Mouse (Mus musculus) right cerebral cortex, adult 18-20 months (tissue): ENCODE data around the gene Ddhd1.

Source experiments
- DNase-seq: peaks from one replicate; pipeline ENCODE4 v3.0.0; 2022; ENCODE audit warnings: mixed read lengths

Gene Ddhd1

GRCm38 (mm10) chr14:45657641-45658611 is at the start of gene Ddhd1:
Ddhd1 (minus strand) TSS chr14:45658143.
- DNase-seq, result peak; percentile 90

GRCm38 (mm10) chr14:45707176-45707910 is 49.4 kb upstream of the Ddhd1 start:
- no peak for DNase-seq

- DNase-seq, result no peak
These were observed 42.2 kb upstream of the Ddhd1 start for GRCm38 (mm10) chr14:45700031-45700572.

- DNase-seq, result no peak
These were observed 40.9 kb upstream of the Ddhd1 start for GRCm38 (mm10) chr14:45698867-45699266.

GRCm38 (mm10) chr14:45696098-45696497 is 38.2 kb upstream of the Ddhd1 start:
- no peak for DNase-seq

- DNase-seq, result no peak
These were observed 35.9 kb upstream of the Ddhd1 start for GRCm38 (mm10) chr14:45693891-45694290.

GRCm38 (mm10) chr14:45690520-45691246 is 32.7 kb upstream of the Ddhd1 start:
- peak; percentile 46 for DNase-seq

GRCm38 (mm10) chr14:45685313-45685712 is 27.4 kb upstream of the Ddhd1 start:
- DNase-seq, result no peak

GRCm38 (mm10) chr14:45676722-45677121 is 18.8 kb upstream of the Ddhd1 start:
- DNase-seq, result no peak

GRCm38 (mm10) chr14:45668325-45668724 is 10.4 kb upstream of the Ddhd1 start:
- DNase-seq, result no peak

GRCm38 (mm10) chr14:45667231-45667630 is 9.3 kb upstream of the Ddhd1 start:
- DNase-seq, result no peak

GRCm38 (mm10) chr14:45661575-45661974 is 3.6 kb upstream of the Ddhd1 start:
- DNase-seq, result no peak

GRCm38 (mm10) chr14:45660315-45660714 is 2.4 kb upstream of the Ddhd1 start:
- DNase-seq, result no peak

- peak; percentile 51 for DNase-seq
These were observed 907 bp downstream of the Ddhd1 start for GRCm38 (mm10) chr14:45656831-45657640.

- no peak for DNase-seq
These were observed 3.0 kb downstream of the Ddhd1 start for GRCm38 (mm10) chr14:45654876-45655416.

GRCm38 (mm10) chr14:45653756-45654155 is 4.2 kb downstream of the Ddhd1 start:
- no peak for DNase-seq

- DNase-seq, result peak; percentile 23
These were observed 8.7 kb downstream of the Ddhd1 start for GRCm38 (mm10) chr14:45648999-45649818.

- DNase-seq, result no peak
These were observed 9.8 kb downstream of the Ddhd1 start for GRCm38 (mm10) chr14:45648144-45648543.

- no peak for DNase-seq
These were observed 10.3 kb downstream of the Ddhd1 start for GRCm38 (mm10) chr14:45647632-45648031.

- DNase-seq, result no peak
These were observed 10.8 kb downstream of the Ddhd1 start for GRCm38 (mm10) chr14:45647175-45647574.

GRCm38 (mm10) chr14:45644786-45645185 is 13.2 kb downstream of the Ddhd1 start:
- DNase-seq, result no peak
